Mouse (Mus musculus): Measurements from ENCODE around the gene Clec2i. TPM values are rescaled to one million over a fixed set of nuclear protein-coding genes. Genes with fewer than 3 reads are reported as not detected.

The Clec2i gene
- total RNA-seq, 2 experiments from 2014 or later = not detected

Small RNA genes lying within 50 kb of the gene (microRNA-seq; reads per million reads assigned to microRNA genes)
- gene Gm27336 = 0 reads per million in 2 experiments

Other genes with a start within 250 kb of the Clec2i start
- not detected for gene Clec2h, start 225.2 kb upstream of the Clec2i start, total RNA-seq (2021)
- gene Klrb1, start 164.5 kb upstream of the Clec2i start, total RNA-seq (2021) = under 1 TPM; 0.46 to 0.62 TPM
- not detected for gene Klrb1c, start 98.4 kb upstream of the Clec2i start, total RNA-seq (2021)
- not detected for gene Gm44511, start 61.3 kb upstream of the Clec2i start, total RNA-seq (2021)
- not detected for gene Klrb1b, start 61.3 kb upstream of the Clec2i start, total RNA-seq (2021)
- gene BC035044, start 3.5 kb downstream of the Clec2i start, total RNA-seq (2021) = 1 to 10 TPM; 2.1 to 2.2 TPM
- 1 to 10 TPM in 1 of 2 experiments, under 1 TPM in 1; 0.50 to 1.3 TPM for gene Clec2g, start 46.8 kb downstream of the Clec2i start, total RNA-seq (2021)
- gene Klrb1f, start 158.3 kb downstream of the Clec2i start, total RNA-seq (2021) = not detected
- not detected for gene Clec2e, start 213.3 kb downstream of the Clec2i start, total RNA-seq (2021)

All from layer of hippocampus, postnatal 36 days (tissue).